Mouse (Mus musculus) lung, postnatal 4 days (tissue): ENCODE results near the gene A830018L16Rik.

Experiments used
- DNase-seq, 2 experiments: peaks; one replicate each; pipeline ENCODE4 v3.0.0; 2021

A830018L16Rik gene

DNA sequence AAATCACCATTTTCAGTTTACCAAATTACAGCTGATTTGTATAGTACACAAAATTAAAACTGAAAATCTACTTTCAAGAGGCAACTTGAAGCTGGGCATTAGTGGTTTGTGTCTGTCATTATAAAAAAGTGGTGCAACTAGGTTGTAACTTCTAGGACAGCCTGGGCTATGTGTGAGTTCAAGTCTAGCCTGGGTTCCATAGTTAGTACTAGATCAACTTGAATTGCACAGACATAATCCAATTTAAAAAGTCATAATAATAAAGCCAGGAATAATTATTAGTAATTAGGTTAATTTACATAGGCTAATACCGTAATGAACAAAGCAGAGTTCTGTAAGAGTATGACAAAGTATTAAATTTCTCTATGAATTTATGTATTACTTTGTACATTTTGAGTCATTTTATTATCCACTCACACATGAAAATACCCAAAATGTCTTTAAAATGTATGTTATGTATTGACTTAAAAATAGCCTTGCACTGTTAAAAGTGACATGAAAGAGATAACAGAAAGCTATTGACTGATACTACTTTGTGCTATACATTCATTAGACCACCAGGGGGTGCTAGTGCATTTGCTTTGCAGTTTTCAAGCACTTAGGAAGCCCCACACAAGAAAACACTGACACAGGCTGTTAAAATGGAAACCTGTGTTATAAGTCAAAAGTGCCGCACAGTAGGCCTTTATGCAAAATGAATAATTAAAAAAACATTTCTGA lies 243.6 kb downstream of the A830018L16Rik start:
- DNase-seq = peak in 1 of 2 experiments; percentile 31

DNA sequence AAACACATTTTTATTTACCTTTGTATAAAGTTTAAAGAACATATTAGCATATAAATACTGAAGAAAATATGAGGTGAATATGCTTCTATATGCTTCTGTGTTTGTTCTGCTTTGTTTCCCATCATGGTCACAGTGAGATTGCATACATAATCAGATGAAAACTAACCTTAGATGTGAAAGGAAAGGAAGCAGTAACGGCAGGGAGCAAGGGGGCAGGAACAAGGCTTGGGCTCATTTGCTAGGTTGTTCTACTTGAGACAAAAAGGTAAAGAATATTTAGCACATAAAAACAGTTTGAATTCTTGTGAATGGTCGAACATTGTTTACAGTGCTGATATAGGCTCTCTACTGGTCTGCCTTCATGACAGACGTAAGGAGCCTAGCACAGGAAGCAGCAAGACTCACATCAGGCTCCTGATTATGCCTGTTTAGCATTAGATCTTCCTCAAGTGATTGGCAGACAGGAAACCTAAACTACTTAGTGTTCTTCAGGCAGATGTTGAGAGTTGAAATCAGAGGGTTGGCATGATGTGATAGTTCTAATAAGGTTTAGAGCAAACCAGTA lies 244.2 kb downstream of the A830018L16Rik start:
- no peak for DNase-seq

DNA sequence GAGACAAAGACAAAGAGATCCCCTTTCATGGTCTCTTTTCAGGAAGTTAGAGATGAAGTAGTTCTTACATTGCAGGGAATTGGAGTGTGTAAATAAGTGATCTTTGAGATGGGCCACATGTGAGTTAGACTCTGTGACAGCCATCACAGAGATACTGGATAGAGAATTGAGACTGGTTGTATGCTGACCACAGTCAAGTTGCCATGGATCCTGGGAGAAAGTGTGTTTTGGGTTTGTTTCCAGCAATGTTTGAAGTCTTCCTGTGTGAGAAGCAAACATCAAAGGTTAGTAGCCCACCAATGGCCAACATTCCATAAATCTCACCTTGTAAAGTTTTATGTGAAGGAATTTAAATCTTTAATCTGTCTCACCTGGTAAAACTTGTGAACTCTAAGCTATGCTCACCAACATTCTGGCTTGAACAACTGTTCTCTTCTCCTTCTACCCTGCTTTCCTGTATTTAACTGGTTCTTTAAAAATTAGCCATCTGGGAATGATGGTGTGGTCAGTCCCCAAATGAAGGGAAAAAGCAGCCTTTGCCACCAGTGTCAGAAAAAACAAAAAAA lies 330.9 kb downstream of the A830018L16Rik start:
- no peak for DNase-seq

DNA sequence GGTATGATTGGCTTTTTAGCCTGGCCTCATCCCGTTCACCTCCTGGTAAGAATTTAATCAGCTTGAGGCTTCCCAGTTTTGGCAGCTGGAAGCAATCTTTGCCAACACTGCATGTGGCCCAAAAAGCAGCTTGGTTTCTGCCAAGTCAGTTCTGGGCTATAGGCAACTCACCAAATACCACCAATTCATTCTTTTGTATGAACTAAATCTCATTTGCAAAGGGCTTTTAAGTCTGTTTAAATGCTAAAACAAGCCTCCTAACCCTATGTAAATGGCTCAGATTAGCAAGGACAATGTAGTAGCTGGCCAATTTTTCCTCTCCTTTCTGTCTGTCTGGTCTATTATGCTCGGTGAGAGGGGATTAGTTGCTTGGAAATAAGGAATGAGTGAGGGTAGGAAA lies 334.5 kb downstream of the A830018L16Rik start:
- DNase-seq = no peak

DNA sequence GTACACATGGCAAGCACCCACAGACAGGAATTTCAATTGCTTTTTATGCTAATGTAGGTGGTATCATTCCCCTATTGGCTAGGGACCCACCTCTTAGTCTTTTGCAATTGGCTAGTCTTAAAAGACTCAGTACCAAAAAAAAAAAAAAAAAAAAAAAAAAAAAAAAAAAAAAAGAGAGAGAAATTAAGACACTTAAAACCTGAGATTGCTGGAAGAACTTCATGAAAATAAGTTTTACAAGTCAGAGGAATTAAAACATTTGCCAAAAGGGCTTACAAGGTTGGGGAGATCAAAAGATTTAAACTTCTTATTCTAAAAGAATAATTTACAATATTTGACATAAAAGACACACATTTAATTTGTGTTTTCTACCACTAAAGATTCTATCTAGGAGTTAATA lies 336.2 kb downstream of the A830018L16Rik start:
- DNase-seq = no peak

DNA sequence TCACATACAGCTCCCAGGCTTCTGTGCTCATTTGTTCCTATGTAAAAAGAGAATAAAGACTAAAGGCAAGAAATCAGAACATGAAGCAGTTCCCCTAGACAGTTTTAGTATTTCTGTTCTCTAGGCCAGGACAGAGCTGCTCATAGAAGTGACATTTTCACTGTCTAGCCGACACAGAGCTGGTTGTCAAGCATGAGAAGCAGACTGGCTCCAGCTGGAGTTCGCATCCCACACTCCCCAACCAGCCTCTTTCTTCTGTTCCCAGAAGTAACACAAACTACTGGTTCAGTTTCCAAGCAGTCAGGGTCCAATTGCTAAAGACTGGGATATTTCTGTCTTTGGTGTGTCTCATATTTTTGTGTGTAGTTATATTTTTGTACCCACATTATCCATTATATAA lies 336.7 kb downstream of the A830018L16Rik start:
- DNase-seq = peak in 1 of 2 experiments; percentile 20

DNA sequence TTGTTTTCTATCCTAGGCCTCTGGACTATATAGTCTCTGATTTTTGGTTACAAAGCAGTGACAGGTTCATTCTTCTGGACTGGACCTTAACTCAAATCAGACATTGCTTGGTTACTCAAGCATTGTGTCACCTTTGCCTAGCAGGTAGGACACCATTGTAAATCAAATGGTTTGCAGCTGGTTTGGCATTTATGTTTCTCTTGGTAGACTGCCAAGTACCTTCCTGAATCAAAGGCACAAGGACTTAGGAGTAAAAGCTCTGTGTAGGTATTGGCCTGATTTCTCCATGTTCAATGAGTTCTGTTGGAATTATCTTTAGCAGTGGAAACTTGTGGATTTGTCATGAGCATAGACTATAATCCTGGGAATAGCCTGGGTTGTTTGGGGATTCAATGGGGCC lies 338.1 kb downstream of the A830018L16Rik start:
- no peak for DNase-seq

DNA sequence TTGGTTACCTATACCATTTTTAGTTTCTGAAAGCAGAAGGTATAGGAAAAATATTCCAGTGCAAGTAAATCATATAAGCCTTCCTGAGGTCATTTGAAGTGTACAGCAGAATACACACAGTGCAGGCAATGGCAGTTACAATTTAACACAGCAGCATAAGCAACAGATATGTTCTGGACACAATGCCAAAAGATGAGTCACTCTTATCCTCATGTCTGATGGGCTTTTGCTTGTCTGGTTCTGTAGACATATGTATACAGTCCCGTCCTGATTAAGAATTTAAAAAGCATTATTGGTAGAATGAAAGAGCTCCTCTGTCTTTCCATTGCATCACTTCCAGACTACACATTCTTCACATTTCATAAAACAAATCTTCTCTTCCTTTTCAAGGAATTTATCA lies 374.4 kb downstream of the A830018L16Rik start:
- no peak for DNase-seq

DNA sequence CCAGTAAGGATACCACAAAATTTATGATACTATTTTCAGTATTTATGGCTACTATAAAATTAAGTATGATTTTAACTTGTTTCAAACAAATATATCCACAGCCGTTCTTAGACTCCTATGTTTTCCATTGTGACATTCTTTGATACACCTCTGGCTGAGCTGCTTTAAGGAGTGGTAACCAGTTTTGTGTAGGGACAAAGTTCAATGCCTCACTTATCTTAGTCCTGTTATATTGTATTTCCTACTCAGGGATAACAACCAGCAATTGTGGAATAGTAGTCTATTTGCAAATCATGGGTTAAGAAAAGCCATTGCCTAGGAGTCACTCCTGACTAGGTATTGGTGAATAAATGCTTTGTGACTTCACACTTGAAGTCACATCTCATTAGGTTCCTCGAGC lies 378.9 kb downstream of the A830018L16Rik start:
- no peak for DNase-seq

DNA sequence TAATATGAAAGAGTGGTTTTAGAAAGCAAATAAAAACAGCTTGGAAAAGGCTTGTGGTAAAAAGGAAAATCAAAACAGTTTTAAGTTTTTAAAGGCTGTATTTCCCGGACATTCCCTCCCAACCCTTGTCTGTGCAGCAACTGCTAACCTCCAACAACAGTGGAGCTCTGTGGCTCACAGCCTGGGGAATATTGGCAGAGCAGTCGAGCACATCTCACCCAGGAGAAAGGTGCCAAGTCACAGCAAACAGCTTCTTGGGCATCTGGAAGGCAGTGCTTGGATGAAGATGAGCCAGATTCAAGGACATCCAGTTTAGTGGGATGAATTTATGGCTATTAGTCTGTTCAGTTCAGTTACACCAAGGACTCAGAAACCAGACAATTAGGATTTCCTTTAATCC lies 381.8 kb downstream of the A830018L16Rik start:
- DNase-seq = peak in 1 of 2 experiments; percentile 18

DNA sequence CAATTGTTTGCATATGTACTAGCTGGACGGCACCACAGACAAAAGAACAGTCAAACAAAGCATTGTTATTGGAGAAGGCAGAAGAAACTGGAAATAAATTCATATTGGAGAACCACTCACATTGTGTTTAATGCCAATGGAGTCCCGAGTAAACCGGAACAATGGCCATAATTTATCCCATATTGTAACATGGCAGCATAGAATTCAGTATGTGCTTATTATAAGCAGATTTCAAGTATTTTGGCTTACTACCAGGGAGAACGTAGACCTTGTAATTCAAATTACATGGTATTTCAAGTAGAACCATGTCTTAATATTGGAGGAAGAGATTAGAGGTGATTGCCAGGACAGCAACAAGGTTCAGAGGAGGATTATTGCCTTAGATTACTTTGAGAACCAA lies 458.9 kb downstream of the A830018L16Rik start:
- no peak for DNase-seq

DNA sequence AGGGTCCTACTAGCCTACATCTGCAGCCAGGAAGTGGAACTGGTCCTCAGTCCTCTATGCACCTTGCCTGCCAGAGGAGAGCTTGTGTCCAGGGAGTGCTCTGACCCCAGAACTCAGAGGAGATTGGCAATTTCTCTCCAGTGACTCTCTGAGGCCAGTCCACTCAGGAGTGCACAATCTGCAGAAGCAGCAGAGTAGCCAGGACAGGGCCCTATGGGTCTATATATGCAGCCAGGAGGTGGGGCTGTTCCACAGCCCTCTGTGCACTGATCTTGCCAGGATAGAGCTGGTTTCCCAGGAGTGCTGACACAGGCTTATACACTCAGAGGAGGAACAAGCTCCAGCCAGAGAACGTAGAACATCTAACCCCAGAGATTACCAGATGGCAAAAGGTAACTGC lies 459.7 kb downstream of the A830018L16Rik start:
- DNase-seq = no peak

DNA sequence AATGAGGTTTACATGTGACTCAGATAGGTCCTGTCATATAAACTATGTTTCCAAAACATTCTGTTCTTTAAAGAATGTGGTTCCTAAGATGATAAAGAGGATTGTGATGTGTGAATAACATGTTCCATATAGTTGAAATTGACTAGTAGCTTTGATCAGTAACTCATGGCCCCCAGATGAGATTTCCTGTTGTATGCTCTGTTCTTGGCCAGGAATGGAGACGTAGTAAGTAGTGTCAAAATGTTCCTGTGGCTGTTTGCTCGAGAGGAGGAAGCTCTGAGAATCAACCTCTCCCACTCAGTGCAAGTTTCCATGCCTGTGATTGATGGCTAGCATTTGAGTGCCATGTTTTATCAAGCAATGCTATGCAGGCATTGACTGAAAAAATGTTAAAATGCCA lies 467.8 kb downstream of the A830018L16Rik start:
- DNase-seq = no peak

DNA sequence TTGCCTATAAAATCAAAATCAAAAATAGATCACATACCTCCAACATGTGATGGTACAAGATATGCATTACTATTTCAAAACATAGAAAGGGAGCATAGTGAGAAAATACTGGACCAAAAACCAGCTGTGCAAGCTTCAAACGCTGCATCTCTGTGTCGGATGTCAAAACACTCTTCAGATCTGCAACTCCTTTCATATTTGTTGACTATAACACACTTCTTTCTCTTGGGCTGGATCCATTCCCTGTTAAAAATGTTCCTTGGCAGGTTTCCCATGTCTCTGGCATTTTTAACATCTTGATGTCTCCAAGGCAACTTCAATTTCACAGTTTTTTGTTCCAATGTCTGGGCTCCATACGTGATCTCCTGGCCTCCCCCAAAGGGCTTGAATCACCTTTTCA lies 481.8 kb downstream of the A830018L16Rik start:
- DNase-seq = peak in 1 of 2 experiments; percentile 16

DNA sequence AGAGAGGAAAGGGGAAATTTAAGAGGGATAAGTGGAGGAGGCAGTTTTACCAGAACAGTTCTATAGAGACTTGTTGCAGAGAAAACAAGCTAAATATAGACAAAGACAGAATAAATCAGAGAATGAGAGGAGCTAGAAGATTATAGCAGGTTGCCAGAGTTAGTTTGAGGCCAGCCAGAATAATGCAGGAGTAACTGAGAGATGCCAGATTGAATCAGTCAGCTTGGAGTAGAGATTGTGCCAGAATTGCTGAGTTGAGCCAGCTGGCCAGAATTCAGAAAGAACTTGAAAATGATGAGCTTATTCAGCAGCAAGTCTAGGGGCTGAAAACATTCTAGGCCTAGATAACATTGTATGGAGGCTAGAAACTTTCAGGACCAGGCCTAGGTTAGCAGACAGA lies 502.0 kb downstream of the A830018L16Rik start:
- no peak for DNase-seq

DNA sequence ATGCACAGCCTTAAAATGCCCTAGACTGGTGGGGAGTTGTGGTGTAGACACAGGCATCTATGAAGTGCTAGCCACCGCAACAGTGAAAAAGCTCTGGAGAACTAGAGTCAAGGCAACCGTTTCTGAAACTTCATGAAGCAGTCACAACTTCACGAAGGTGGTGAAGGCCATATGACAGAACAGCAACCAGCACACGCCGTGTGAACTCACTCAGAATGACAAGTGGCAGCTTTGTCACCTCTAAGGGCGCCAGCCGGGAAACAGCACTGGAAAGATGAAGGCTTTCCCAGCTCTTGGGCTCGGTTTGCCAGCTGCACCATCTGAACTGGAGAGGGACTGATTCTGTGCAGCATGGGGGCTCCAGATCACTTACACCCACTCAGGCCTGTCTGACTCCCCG lies 523.1 kb downstream of the A830018L16Rik start:
- no peak for DNase-seq

DNA sequence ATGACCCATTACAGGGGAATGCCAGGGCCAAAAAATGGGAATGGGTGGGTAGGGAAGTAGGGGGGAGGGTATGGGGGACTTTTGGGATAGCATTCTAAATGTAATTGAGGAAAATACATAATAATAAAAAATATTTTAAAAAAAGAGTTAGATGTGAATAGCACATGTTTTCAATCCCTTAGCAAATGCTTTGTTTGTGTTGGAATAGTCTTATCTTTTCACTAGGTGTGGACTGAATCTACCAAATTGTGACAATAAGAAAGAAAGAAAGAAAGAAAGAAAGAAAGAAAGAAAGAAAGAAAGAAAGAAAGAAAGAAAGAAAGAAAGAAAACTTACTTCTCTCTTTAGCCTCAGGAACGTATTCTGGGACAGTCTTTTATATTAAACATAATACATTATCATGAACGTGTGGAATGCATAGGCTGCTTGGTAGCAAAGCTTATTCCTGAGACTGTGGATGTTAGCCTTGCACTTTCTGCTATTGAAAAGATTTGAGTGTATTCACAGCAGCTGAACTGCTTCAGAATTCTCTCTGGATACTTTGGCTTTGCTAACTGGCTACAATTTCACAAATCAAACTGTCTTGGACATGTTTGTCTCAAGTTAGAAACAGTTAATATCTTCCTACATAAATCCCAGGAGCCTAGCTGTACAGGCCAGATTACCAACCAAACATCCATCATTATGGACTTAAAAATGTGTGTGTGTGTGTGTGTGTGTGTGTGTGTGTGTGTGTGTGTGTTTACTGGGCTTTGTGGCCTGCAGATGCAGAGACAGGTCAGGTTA lies 545.7 kb downstream of the A830018L16Rik start:
- DNase-seq = no peak

DNA sequence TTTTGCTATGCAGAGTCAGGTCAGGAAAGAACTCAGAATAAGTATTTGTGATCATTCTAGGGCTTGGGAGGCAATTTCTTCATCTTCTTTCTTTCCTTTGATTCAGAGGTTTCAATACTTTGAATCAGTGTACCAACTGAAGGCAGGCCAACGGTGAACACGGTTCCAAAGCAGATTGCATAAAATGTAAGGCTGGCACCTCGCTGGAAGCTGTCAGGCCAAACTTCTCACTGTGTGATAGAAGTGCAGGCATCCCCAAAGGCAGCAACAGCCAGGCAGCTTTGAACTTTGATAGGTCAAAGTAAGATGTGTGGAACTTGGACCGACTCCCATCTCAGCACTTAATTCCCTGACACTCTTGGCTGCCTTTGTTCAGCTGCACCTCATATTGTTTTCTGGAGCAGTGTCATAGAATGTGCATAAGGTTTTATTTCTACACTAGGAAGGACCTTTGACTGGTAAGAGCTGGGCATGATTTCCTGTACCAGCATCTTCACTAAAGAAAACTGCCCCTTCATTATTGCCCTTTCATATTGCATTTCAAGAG lies 568.8 kb downstream of the A830018L16Rik start:
- peak in 1 of 2 experiments; percentile 19 for DNase-seq

DNA sequence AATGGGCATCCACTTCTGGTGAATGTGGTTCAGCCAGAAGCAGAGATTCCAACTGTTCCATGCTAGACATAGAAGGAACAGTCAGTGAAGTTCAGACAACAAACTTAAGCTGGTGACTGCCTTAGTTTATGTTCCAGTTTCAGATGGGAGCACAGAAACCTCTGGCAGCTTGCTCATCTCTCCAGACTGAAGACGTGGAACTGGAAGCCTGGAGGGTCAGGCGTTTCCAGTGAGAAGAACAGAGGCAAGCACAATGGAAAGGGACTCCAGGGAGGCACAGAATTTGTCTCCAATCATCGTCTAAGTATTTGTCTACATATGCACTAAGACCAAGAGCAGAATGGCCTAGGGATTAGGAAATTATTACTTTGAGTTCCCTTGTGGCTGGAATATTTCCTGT lies 576.1 kb downstream of the A830018L16Rik start:
- no peak for DNase-seq

DNA sequence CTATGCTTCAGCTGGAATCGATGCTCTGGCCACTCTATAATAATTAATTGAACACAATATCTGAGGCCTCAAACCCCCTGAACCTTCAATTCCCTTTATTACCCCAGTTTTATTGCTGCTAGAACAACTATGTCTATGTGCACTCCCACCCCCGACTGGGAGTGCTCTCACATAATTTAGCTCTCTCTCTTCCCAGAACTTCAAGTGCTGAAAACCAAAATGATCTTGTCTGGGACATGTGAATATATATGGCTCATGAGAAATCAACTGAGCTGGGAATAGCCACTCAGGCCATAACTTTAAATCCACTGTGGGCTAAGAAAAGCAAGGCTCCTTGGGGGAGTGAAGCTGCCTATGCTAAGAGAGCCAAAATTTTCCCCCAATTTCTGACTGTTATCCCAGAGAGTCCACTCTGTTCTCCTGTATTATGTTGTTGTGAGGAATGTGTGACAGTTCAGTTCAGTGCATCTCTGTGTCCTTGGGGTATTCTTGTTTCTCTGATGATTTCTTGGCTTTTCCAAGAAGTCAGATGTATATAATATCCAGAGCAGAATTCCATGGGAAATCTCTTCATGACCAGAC lies 582.5 kb downstream of the A830018L16Rik start:
- DNase-seq = no peak

DNA sequence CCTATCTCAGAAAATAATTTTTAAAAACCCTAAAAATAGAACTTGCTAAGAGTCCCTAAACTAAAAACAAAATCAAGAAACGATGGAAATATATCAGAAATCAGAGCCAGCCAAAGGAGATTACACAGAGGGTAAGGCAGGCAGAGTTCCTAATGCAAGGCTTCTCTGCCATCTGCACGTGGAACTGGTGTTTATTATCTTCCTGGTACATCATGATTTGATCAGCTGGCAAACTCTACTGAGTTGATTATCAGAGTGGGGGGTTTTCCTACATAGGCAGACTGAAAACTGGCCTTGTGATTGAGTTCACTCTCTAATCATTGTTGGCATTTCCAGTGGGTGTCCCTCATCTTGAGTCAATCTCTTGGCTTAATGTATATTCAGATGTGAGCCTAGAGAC lies 583.7 kb downstream of the A830018L16Rik start:
- DNase-seq = no peak

DNA sequence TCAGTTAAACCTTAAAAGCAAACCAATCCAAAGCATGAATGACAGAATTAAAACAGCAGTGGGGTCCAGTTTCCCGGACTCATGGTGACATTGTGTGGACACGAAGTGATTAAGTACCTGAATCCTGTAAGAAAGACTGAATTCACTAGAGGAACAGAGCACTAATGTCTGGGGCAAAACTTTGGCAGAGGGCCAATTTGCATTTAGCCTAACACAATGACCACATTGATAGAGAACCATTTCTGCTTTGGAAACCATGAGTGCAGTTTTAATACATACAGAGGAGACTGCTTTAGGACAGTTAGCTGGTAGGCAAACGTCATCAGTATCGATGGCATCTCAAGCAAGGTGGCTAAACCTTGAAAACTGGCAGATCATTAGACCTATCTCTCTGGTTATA lies 586.7 kb downstream of the A830018L16Rik start:
- no peak for DNase-seq
